Mouse (Mus musculus) cerebellum, adult 2 months (tissue): ENCODE data around the gene Nek5.

ENCODE experiments used
- CTCF ChIP-seq: fragments of 200-500 bp; IDR thresholded peaks from 2 replicates; pipeline ENCODE4 v1.5.1; 2011; ENCODE audit warnings: low read depth, mild to moderate bottlenecking, control low read depth, low read length, moderate library complexity, borderline replicate concordance; ENCODE audit not compliant: insufficient read depth
- POLR2A ChIP-seq: fragments of 200-500 bp; IDR thresholded peaks from 2 replicates; pipeline ENCODE4 v1.6.1; 2011; ENCODE audit warnings: low read length, control low read depth, borderline replicate concordance; ENCODE audit not compliant: insufficient read depth

- no peak for TF ChIP-seq CTCF
- no peak for TF ChIP-seq POLR2A
Measured at GRCm38 (mm10) chr8:22162206-22162605, 37.4 kb upstream of the Nek5 start.
